Mouse (Mus musculus) cerebellum, postnatal 4 days (tissue): ENCODE measurements around the gene Gm45837.
A peak's percentile ranks its signal among the peaks of the same experiment; 100 is the strongest.

Source experiments
- DNase-seq, 2 experiments: peaks; one replicate each; pipeline ENCODE4 v3.0.0; 2022; ENCODE audit warnings: low spot score in 2 of 2, mixed read lengths in 1 of 2

Gene Gm45837

DNA sequence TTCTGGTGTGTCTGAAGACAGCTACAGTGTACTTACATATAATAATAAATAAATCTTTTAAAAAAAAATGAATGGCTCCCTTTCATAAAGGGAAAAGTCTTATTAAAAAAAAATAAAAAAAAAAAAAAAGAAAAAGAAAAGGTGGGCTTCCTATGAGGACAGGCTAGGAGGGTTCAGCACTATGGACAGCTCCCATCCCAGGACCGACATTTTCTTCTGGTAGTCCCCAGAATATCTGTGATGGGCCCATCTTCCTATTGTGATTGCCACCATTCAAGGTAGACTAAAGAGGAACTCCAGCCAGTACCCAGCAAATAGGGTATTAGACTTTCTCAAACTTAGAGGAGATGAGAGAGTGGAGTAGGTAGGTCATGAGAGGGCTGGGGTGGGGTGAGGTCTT lies 27.2 kb downstream of the Gm45837 start:
- DNase-seq = no peak

DNA sequence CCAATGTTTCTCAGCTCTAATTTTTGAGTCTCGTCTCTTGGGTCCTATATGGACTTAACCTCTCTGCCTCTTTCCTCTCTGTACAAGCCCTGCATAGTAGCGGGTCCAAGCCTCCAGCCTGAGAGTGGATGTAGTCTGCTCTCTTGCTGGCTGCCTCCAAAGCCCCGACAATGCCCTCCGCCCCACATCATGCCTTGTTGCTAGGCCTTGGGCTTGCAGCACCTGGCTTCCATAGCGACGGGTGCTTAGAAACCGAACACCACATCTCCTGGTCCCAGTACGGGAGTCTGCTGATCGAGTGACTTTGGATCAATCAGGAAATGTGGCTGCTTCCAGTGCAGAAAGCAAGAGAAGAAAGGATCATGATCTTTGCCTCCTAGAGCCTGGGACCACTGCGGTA lies 32.4 kb downstream of the Gm45837 start:
- DNase-seq = no peak

DNA sequence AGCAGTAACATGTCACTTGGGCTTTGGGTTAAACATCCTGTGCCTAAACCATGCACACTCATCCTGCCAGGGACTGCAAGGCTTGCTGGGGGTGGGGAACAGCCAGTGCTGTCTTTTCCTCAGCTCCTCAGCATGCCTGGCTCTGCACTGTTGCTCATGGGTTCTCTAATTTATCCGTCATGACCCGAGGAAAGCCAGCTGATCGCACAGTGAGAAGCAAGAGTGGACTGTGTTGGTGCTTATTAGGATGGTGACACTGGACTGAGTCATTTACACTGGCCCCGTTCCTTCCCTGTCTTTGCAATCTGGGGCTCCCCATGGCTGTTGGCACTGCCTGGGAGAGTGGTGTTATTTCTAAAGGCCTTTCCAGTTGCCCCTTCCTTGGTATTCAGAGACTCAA lies 33.5 kb downstream of the Gm45837 start:
- DNase-seq = no peak

DNA sequence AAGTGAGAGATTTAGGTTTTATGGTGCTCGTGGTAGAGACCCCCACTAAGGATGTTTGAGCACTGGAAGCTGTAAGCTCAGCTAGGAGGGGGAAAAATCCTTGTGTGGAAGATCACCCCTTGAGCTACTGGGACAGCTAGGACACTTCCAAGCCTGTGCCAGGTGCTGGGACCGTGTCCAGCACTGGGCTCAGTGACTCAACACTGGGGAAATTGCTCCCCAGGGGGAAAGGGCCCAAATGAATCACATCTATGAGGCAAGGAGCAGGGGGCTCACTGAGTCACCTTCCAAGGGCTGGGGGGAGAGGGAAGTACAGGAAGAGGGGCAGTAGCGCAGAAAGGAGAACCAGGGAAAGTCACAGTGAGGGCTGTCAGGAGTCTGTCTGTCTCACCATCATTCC lies 39.2 kb downstream of the Gm45837 start:
- DNase-seq = no peak

DNA sequence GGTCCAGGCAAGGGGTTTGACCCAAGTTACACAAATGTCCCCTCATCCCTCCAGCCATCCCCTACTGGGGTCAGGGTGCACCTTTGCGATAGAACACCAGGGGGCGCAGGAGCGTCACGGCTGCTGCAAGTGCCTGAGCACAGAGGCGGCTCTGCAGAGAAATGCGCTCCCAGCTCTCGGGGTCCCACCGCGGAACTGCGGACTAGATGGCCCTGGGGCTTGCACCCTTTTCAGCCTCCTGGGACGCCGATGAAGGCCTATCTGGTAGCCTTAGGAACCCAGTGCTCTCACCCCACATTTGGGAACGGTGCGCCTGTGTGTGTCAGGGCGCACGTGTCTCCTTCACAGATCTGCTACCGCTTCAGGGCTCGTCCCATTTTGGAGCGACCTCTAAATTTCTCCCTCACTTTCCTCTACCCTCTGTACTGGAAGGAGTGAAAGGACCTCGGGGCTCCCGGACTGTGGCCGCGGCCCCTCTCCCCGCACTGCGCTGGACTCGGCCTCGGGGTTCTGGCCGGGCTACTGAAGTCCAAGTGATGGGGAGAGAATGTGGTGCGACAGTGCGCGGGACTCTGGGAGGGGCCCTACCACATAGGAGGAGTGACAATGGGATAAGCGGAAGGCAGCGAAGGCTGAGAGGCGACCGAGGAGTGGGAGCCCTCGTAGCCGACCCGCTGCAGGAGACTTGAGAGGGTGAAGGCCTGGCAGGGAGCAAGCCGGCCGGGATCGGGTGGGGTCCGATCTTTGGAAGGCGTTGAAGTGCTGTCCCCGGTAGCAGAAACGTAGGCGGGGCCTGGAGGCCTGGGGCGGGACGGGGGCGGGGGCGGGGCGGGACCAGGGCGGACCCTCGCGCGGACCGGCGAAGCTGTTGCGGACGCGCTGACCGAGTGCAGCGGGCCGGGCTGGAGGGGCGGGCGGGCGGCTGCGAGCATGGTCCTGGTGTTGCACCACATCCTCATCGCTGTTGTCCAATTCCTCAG lies 40.0 kb downstream of the Gm45837 start:
- DNase-seq = peak; percentile 94 to 95

DNA sequence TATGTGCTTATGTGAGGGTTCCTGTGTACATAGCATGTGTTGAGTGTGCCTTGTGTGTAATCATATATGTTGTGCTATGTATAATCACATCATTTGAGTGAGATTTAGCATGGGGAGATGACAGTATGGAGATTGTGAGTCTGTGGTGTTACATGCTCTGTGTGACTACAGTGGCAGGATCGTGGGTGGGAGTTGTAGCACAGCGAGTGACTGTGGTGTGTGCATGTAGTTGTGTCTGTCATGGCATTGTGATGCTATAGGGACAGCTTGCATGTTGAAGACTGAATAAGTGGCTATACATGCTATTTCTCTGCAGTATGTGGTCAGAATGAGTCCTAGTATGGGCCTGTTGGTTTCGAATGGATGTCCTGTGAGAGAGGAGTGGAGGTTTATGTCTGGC lies 42.0 kb downstream of the Gm45837 start:
- DNase-seq = no peak

DNA sequence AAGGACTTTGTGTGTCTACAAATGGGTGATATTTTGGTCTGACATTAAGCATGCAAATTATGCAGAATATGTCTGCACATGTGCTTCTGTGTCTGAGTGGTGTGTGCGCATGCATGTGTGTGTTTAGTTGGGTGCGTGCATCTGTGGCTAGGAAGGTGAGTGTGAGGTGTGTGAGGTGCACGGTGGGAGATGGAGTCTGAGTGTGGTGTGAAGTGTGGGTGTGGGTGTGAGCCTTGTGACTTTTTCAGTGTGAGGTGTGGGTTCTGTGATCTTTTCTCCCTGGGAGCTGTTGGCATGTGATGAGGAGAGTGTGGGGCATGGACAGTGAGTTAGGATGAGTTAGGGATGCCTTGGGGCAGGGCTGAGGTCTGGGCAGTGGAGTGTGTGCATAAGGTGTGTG lies 42.6 kb downstream of the Gm45837 start:
- no peak for DNase-seq

DNA sequence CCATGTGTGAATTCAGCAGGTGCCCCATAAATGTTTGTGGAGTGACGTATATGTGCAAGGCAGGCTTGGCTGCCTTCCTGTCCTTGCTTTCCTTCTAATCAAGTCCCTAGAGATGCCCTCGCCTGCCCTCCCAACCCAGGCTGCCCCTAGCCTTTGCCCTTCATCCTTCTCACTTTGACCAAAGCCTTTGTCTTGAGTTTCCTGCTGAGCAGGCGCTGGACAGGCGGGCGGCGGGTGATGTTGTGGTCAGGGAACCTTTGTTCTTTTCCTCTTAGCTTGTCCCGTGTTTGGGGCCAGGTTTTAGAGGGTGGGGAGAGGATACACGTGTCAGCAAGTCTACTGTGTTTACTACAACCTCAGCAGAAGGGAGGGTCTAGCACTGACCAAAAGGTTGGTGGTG lies 43.0 kb downstream of the Gm45837 start:
- no peak for DNase-seq

DNA sequence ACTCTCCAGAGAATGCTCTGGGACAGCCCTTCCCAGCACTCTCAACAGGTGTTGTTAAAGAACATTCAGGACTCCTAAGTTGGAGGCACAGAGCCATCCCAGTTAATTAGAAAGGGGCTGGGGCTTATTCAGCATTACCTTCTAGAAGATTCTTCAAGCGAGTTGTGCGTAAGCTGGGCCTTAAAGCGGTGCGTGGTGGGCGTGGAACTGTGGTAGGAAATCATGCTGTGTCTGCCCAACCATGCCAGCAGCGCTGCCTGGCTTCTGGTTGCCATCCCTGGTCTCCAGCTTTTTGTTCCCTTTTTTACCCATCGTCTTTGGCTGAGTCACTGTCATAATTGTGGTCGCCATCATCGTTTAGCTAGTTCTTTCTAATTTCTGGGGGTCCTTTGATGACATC lies 43.8 kb downstream of the Gm45837 start:
- no peak for DNase-seq

DNA sequence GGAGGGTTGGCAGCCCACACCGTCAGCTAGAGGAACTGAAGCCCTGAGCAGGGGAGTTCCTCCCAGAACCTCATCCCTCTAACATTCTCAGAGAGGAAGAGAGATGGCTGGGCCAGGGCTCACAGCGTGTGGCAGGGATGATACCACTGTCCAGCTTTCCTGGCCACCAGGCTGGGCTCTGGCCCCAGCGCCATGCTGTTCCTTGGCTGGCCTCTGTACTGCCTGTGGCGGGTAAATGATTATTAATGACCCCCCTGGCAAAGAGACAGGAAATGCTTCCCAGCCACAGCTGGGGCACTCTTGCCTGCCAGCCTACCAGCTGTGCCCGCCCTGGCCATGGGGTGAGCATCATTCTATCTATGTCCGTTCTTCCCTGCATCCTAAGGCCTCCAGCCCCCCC lies 44.5 kb downstream of the Gm45837 start:
- DNase-seq = peak in 1 of 2 experiments; percentile 79

DNA sequence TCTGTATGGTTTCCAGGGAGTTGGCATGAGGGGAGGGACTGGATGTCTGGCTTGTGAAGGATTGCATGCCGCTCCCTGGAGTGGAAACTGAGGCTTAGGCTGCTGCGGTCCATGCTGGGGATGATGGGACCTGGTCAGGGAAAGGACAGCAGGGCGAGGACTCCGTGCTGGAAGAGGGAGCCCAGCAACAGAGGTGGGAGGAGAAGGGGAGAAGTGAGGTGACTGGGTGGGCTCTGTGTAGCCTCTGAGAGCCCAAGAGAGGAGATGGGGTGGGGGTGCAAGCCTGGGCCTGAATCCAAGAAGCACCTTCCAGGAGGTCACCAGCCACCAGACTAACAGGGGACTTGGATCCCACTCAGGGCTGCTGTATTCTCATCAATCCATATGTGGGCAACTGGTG lies 45.6 kb downstream of the Gm45837 start:
- DNase-seq = no peak

DNA sequence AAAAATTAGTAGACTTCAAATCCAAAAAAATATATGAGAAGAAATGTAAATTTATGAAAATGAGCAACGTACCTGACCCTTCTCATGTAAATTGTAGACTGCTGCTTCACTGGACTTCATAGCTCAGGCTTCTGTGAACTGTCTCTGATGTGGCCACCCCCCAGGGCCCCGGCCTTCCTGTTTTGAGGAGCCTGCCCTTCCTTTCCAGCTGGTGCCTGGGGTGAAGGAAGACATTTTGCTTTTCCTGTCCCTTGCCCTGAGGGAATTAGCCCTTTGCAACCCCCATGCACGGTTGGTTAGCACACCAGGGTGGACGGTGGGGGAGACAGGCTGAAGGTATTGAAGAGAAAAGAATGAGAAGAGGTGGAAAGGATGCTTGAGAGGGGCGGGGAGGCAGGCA lies 46.1 kb downstream of the Gm45837 start:
- DNase-seq = no peak

DNA sequence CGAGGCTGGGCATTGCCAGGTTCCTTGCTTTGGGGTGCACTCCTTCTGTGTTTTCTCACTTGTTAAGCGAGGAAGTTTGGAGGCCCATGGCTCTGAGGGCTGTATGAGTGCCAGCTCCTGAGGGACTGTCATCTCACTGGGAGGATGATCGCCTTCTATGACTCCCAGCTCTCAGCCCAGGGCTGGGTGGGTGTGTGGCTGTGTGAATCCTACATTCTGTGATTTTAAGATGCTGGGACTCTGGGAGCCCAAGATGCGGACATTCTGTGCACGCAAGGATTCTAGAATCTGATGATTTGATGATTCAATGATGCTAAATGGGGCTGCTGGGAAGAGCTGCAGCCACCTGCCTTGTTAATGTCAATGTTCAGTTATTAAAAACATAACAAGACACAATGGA lies 46.6 kb downstream of the Gm45837 start:
- DNase-seq = no peak

DNA sequence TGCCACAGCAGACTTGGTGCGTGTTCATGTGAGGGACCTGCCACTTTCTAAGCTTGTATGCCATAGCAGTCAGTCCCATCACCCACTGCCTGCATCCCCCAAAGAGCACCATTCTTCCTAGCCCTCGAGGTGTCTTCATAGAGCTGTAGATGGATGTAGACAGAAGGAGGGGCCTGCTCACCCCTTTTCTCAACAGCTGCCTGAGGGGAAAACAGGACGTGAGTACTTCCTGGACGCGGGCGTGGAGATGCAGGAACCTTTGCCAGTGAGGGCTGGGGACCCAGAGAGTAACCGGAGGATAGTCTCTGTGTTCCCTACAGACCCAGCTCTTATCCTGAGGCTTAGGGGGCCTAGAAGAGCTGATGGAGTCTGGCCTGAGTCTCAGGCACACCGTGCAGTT lies 47.1 kb downstream of the Gm45837 start:
- no peak for DNase-seq

DNA sequence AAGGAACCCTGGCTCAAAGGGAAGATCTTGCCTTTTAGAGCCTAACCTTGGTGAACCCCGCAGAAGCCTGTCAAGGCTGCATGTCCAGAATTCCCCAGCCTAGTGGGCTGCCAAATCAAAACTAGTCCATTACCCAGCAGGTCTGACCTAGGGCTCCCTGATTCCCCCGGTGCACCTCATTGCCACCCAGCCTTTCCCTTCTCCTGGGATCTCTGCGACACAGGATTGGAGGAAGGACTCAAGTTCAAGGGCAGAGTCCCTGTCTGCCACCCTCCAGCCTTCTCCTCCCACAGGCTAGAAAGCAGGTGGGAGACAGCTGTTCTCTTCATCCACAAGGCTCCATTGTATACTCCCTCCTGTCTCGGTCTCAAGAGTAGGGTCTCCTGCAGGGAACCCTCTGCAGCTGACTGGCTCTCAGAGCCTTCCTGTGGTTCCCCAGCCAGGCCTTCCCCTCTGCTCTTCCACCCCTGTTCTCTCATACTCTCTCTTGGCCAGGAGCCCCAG lies 47.6 kb downstream of the Gm45837 start:
- no peak for DNase-seq

DNA sequence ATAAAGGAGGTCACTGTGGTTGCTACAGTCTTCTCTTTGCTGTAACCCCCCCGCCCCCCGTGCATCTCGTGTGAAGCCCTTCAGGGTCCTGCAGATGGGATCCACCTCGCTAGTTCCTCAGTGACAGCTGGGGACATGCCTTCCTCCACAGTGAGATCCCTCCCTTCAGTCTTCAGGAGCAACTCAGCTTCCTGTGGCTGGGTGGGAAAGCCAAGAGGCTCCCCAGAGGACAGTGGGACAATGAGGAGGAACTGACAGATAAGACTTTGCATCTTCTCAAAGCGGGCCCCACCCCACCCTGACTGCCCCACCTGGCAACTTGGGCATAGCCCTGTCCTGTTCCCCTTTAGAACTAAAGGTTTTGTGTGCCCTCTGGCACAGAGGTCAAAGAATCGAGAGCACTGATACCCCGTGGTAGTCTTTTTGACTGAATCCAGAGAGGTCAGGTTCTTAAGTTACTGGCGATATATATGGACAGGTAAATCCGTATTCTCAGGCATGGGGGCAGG lies 48.7 kb downstream of the Gm45837 start:
- no peak for DNase-seq

DNA sequence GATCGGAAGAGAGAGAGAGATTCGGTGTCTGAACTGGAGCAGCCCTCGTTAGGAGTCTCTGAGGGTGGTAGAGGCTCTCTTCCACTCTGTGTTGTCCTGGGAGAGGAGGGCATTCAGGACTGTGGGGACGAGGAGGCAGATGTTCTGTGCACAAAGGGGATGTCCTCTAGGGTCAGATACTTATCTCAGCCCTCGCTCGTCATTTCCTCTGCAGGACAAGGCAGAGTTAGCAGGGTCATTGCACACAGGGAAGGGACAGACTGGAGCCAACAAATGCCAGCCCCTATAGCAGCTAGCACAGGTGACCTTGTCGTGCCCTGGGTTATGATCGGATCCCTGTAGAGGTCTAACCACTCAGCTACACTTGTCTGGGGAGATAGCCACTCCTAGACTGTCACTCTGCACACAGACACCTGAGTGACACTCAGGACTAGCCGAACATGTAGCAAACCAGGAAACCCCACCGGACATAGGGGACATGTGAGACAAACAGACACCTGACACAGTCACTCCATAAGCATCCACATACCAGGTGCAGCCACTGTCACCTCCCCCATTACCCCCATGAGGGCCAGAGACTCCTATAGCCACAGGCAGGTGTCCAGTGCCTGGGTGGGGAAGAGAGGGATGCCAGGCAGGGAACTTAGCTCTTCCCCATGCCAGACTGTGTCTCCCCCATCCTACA lies 49.4 kb downstream of the Gm45837 start:
- no peak for DNase-seq

DNA sequence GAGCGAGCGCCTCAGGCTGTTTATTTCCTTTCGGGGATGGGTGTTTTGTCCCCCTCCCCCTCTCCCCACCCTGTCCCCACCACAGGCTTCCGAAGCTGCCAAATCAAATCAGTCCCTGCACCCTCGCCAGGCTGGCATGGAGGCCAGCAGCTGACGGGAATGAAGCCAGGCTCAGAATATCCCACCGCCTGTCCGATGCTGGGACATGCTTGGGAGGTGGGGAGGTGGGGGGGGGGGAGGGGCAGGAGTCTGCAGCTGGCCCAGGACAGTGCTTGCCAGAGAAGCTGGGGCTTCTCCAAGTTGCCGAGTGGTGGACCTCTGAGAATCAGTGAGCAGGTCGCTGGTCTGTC lies 49.9 kb downstream of the Gm45837 start:
- peak in 1 of 2 experiments; percentile 74 for DNase-seq

DNA sequence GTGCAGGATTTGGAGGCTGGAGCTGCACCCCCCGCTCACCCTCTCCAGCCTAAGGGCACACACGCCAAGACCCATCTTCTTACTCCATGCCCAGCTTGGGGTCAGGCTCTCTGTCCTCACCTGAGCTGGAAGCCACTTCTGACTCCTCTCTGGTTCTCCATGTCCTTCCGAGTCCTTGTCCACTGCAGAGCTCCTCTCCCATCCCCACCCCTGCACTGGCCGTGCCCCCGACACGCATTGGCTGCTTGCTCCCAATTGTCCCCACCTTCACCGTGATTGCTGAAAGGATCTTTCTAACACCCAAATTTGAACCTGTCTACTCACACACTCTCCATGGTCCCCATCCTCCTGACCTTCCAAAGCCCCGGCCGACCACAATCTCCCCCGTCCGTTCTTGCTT lies 50.9 kb downstream of the Gm45837 start:
- no peak for DNase-seq

DNA sequence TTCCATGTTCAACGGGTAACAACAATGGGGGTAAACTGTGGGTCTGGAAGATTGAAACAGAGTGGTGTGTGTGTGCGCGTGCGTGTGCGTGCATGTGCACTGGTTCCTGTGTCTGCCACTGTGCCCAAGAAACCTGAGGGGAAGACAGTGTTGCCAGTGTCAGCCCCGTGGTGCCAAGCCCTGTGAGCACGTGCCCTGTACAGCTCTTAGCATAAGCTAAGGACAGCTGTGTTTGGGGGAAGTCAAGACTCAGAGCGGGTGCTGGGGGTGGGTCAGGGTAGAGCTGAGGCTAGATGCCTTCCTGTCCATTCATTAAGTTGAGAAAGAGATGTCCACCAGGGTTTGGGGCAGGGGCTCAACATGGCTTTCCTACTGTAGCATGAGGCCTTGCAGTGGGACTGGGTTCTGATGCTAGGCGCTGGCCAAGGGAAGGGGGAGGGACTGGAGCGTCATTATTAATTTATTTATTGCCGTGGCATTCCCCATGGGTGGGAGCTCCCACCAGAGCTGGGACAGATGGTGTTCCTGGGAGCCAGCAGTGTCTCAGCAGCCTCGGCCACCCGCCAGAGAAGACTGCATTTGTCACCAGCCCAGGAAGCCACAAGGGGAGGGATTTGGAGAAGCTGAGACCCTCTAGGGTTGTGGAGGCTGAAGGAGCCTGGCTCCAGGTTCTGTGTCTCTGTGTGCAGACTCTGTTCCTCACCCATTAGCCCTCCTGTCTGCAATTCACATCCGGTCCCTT lies 51.8 kb downstream of the Gm45837 start:
- DNase-seq = peak in 1 of 2 experiments; percentile 62

DNA sequence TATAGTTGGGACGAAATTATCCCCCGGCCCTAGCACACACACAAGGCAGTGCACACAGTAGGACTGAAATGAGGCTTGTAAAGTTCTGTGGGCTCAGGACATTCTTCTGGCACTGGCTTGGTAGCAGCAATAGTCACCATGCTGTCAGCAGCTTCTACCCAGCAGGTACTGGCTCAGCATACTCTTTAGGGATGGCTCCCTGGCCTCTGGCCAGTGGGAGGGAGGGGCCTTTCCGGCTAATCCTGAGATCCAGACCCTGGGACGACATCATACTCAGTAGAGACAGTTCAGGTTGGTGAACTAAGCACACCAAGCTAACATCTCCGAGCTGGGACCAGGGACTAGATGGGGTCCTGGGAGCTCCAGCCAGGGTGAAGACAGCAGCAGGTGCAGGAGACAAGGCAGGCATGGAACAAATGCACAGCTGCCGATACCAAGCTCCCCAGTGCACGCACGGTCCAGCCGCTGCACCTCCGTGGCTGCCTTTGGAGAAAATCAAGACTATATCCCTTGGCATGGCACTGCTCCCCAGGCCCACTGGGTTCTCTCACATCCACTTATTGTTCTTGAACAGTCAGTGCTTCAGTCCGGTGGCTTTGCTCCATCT lies 53.1 kb downstream of the Gm45837 start:
- DNase-seq = peak in 1 of 2 experiments; percentile 56

DNA sequence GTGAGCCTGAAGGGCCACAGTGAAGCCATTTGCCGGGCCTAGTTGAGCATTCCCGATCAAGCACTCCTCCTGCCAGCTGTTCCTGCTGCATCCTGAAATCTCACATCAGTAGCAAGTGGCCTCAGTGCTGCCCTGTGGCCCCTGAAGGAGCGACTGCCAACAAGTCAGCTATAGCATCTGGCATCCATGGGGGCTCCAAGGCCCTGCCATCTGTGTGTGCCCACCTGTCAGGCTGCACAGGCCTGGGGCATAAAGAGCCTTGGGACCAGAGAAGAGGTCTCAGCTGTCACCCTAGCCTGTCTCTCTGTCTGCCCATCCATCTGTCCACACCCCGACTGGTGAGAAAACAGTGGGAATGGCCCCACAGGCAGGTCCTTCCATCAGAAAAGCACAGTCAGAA lies 54.2 kb downstream of the Gm45837 start:
- peak in 1 of 2 experiments; percentile 54 for DNase-seq
